Mouse (Mus musculus): ENCODE data around the gene Hecw2.

Hecw2 gene

DNA sequence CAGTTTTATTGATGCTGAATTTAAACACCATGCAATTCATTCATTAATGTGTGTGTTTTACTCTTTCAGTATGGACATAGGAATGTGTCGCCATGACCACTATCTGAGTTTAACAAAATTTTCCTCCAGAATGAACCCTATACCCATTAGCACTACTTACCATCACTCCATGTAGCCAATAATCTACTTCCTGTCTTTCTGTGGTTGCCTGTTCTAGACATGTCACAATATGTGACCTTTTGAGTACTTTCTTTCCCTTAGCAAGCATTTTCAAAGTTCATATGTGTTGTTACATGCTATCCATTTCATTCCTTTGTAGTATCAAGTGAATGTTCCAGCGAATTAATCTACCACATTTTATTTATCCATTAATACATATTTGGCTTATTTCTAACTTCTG is 294.6 kb downstream of the Hecw2 start:
- in situ Hi-C loops (cut with MboI, MseI), result loop anchor here (25.0 kb wide), 1 partner anchor 188 kb away; the partner anchor contains the start of gene Dnah7a

DNA sequence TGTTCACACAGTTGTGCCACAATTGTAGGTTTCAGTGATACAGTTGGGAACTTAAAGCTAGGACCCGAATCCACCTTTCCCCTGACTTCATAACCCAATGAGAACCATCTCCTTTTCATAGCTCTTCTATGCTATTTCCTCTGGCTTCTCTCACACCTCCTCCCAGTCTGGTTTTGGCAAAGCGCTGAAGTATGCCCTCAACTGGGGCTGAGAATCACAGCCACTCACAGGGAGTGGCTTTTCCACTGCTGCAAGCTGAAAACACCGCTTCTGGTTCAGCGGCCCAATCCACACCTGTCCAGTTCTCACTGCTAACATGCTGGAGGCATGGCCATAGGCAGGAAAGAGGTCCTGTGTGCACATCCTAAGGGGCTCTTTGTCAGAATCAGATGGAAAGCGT is 300.7 kb downstream of the Hecw2 start:
- in situ Hi-C loops (cut with MboI, MseI), result no loop called here

DNA sequence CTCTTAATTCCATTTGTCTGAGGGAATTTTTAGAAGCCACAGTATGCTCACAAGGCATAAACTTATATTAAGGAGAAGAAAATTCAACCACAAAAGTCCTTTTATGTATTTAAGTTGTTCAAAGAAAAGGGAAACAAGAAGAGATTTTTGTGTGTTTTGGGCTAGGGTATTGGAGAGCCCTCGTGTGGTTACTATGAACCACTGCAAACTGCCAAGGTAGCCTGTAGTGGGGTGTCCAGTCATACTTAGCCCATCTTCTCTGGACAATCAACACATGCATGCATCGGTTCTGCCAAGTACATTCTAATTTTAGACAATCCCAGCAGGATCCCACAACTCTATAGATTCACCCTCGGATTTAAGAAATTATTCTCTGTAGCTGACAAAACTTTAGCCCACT is 304.6 kb downstream of the Hecw2 start:
- in situ Hi-C loops (cut with MboI, MseI), result no loop called here

DNA sequence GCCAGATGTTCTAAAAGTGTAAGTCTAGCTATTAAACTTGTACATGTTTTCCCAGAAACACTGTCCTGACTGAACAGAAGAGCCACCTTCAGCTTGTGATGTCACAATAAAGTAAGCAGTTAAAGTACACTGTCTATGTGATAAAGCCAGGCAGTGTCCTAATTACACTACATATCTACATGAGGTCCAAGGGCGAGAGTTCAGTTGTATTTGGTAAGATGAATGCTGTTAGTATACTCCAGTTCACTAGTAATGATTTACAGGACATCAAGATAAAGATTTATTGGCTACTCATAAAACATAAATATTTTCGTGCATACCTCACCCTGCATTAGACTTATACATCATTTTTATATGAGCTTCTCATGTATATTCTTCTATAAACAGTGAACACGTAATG is 305.2 kb downstream of the Hecw2 start:
- in situ Hi-C loops (cut with MboI, MseI), result no loop called here

DNA sequence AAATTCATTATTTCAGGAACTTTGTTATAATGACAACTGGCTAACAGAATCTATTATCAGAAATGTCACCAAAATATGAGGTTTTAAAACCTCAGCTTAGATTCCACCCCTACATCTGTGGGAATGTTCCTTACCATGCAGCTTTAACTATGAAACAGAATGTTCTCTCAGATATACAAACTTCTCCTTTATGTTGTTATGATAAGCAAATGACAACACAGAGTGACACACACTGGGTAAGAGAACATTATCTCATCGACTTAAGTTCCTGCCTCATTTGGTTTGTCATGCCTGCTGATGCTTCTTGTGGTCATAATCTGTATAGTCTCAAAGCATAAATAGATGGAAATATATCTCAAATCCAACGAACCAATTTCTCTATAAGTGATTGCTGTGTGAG is 312.5 kb downstream of the Hecw2 start:
- in situ Hi-C loops (cut with MboI, MseI), result no loop called here

DNA sequence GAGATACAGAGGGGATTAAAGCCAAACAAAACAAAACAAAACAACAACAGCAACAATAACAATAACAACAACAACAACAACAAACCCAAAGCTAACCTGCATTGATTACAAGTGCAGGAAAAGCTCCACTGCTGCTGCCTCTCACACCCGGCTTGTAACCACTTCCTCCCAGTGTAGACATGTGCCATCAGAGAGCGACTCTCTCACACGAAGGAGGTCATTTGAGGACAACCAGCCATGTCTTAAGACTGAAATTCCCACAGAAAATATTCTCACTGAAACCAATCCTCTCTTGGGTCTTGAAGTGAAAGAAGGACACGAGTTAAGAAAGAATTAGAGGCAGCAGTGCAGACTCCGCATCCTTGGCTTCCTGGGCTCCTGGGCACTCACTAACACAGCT is 319.0 kb downstream of the Hecw2 start:
- in situ Hi-C loops (cut with MboI, MseI), result no loop called here

DNA sequence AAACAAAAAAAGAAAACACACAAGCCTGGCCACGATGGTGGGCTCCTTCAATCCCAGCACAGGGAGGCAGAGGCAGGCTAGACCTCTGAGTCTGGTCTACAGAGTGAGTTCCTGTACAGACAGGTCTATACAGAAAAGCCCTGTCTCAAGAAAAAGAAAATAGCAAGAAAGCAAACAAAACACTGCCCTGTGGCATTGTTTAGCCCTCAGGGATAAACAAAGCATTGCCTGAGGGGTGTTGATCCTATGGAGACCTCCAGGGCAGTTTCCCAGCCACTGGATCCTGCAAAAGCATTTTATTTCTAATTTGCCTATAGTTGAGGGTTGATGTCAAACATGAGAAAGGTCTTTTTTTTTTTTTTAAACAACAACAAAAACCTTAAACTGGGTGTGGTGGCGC is 327.7 kb downstream of the Hecw2 start:
- in situ Hi-C loops (cut with MboI, MseI), result no loop called here

DNA sequence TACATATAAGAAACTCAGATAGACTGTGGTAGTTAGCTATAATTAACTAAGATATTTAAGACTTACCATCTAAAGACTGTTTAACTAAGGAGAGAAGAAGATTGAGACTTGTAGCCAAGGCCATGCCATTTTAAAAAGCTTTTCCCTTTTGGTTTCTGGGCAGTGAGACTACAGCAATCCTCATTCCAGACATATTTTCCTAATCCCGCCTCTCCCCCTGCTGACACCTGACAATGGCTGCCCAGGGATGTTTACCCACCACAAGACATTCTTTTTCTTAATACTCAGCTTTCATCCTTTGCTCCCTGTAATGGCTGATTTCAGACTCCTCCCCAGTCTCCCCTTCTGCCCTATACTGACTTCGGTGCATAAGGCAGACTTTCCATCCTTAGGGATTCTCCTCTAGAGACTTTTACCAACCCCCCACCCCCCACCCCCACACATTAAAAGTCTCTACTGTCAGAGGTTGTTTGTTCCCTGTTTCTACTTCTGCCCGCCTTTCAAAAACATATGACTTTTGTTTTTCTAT is 328.5 kb downstream of the Hecw2 start:
- in situ Hi-C loops (cut with MboI, MseI), result no loop called here

DNA sequence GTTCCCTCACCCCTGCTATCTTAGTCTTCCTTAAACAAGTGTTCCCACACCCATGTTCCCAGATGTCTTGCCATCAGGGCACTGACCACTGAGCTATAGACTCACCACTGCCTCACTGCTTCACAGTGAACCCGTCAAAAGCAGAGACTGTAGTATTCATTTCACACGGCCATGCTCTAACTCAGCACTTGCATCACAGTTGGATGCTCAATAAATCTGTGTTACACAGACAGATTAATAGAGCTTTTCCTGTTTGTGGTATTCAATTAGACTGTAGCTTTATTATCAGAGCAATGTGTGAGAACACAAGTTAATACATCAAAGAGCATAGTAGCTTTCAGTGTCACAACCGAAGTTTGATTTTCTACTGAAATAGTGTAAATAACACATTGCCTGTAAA is 330.9 kb downstream of the Hecw2 start:
- in situ Hi-C loops (cut with MboI, MseI), result no loop called here

DNA sequence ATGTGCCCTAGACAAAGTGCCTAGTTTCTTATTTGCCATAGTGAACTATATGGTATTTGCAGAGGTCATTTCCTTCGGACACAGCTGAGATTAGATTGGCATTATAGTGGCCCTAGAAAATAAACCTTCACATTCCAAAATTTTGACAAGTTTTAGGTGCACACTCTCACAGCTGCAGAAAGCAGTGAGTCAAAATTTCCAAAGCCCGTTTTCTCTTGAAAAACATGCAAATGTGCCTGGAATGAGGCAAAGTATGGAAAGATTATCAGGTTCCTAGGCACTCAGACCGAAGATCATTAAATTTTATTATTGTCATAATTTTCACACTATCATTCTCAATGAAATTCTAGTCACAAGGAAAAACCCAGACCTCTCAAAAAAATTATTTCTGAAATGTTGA is 334.4 kb downstream of the Hecw2 start:
- in situ Hi-C loops (cut with MboI, MseI), result no loop called here

DNA sequence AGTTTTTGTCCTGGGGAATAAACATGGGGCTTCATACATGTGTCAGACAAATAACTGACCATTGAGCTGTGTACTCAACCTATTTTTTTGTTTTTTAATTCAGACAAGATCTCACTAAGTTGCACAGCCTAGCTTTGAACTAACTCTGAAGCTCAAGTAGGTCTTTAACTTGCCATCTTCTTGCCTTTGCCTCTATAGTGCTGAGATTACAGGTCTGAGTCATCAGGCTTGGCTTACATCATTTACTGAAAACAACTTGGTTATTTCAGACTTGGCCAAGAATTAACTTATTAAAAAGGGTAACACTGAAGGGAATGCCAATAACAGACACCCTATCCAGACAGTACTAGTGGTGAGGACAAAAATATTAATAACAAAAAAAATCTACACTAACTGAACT is 335.8 kb downstream of the Hecw2 start:
- in situ Hi-C loops (cut with MboI, MseI), result no loop called here

DNA sequence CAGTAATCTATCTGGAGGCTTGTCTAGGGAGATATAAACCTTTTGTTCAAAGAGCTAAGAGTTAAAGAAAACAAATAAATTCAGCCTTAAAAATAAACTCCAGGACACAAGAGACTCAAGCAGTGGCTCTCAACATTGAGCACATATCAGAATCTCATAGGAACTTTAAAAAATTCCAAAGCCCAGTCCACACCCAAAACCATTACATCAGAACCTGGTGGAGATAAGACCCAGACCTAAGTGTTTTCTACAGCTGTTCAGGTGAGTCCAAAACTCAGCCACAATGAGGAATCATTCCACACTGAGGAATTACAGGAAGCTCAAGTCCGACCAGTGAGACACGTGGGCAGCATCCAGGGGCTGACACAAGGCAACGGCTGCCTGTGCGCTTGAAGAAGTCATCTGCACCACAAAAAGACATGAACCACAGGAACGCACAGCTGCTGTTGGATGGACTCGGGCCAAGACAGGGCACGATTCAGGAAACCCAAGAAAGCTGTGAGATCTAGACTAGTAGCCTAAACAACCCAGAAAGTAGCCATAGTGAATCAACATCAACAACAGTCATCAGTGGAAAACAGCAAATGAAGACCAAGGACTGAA is 338.4 kb downstream of the Hecw2 start:
- in situ Hi-C loops (cut with MboI, MseI), result no loop called here

DNA sequence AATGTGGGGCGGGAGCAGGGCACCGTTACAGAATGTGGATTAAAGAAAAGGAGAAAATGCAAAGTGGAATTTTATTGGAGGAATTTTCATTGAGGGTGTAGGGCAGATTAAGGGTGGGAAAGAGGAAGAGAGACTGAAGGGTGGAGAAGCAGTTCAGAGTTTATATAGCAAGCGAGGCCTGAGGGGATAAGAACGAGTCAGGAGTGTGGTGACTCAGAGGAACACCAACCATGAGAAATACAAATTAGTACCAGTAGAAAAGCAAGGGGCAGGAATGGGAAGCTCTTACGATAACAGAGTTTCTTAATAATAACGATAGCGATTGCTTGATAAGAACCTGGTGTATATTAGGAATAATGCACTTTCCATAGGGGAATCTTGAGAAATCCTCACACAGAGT is 339.2 kb downstream of the Hecw2 start:
- in situ Hi-C loops (cut with MboI, MseI), result no loop called here

DNA sequence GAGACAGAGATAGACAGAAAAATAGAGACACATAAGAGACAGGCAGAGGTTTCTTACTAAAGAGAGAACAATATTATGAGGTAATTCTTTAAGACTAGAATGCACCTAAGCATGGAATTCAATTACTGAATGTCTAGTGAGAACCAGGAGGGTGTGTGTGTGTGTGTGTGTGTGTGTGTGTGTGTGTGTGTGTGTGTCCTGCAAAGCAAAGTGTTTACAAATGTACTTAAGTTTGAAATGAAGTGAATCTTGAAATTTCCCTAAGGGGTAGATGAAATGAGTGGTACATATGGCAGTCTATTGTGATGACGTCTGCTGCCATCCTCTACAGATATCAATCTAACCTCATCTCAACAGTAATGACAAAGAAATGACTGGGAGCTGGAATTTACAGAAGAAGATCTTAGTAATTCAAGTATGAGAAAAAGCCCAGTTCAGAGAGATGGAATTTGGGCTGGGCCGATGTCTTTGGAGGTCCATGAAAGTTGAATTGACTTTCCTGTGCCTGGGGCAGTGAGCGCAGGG is 342.8 kb downstream of the Hecw2 start:
- in situ Hi-C loops (cut with MboI, MseI), result no loop called here

DNA sequence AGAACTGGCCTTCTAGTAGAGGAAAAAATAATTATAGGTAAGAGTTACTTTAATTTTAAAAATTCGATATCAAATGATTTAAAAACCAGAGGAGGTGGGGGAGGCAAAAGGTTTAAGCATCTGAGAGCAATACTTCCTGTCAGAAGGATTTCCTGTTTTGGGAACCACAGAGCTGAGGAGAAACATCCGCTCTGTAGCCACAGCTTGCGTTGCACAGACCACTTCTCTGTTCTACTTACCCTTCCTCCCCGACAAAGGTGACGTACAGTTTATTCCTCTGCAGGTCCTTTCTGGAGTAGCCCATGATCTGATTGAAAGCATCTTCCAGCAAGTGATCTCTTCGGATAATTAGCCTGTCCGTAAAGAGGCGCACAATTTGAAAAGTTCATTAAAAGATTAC is 343.6 kb downstream of the Hecw2 start:
- in situ Hi-C loops (cut with MboI, MseI), result no loop called here

DNA sequence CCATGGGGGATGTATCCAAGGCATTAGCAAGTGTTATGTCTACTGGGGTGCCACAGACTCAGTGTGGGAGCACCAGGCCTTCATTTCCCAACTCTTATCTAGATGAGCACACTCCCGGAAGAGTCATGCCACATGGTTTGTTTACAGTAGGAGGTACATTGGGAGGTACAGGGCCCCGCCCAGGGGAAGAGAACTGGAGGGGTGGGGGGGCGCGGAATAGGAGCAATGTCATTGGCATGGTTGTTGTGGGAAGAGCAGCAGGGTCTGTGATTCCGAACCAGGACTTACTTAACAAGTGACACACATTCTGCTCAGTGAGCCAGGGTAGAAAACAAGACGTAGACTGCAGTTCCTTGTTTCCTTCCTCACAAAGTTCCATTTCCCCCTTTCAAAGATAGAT is 344.1 kb downstream of the Hecw2 start:
- in situ Hi-C loops (cut with MboI, MseI), result no loop called here

DNA sequence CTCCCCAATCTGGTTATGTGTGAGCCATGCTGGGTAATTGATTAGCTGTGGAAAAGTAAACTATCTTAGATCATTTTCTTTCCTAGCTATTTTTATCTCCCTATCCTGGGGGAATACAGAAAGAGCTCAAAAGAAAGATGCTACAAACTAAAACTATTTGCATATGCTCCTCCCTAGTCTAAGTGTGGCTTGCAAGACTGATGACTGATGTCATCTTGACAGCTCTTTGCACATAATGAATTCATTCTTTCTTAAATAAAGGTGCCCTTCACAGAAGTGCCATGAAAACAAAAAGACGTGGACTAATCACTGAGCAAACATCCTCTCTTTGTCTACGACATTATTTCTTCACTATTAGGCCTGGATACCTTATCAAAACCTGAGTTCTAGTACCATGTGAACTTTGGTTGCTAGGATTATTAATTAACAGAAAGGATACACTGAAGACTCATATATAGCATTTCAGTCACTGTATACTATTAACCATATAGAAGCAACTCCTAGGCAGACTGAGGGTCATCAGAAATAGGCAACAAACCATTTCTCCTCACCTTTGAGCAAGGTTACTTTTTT is 348.2 kb downstream of the Hecw2 start:
- in situ Hi-C loops (cut with MboI, MseI), result loop anchor here (5.0 kb wide), 1 partner anchor 61 kb away; no protein-coding TSS in a partner anchor

DNA sequence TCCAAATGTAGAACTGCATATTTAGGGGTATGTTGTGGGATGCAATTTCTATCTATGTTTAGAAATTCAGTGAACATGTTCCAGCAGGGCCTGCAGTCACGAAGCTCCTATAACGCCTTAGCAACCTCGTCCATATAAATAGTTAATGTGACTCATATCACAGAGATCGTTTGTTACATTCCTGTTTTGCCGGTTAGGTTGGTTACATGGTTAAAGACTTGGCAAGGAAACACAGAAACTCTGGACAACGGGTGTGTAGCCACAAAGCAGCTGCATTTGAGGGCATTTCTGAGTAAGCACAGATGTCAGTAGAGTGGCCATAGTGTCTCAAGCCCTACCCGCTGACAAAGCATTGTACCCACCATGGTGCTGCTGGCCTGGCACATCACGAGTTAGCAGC is 349.1 kb downstream of the Hecw2 start:
- in situ Hi-C loops (cut with MboI, MseI), result loop anchor here (5.0 kb wide), 1 partner anchor 61 kb away; no protein-coding TSS in a partner anchor

DNA sequence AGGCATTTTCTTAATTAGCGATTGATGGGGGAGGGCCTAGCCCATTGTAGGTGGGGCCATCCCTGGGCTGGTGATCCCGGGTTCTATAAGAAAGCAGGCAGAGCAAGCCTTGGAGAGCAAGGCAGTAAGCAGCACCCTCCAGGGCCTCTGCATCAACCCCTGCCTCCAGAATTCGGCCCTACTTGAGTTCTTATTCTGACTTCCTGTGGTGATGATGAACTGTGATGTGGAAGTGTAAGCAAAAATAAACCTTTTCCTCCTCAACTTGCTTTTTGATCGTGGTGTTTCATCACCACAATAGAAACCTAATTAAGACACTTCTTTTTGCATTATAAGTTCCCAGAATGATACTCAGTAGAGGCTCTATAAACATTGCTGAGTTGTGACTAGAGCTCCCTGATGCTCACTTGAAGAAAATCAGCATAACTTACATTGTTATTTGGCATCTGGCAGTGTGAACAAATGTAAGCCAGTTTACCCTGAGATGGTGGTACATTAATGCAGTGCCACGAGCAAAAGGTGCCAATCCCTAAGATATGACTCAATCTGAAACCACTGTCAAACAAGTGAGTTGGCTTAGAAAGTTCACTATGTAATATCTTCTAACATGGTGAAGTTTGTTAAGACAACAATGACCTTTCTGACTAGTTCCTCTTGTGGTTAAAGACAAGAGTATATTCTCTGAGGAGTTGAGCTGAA is 349.9 kb downstream of the Hecw2 start:
- in situ Hi-C loops (cut with MboI, MseI), result loop anchor here (5.0 kb wide), 2 partner anchors 48 to 62 kb away; no protein-coding TSS in a partner anchor

DNA sequence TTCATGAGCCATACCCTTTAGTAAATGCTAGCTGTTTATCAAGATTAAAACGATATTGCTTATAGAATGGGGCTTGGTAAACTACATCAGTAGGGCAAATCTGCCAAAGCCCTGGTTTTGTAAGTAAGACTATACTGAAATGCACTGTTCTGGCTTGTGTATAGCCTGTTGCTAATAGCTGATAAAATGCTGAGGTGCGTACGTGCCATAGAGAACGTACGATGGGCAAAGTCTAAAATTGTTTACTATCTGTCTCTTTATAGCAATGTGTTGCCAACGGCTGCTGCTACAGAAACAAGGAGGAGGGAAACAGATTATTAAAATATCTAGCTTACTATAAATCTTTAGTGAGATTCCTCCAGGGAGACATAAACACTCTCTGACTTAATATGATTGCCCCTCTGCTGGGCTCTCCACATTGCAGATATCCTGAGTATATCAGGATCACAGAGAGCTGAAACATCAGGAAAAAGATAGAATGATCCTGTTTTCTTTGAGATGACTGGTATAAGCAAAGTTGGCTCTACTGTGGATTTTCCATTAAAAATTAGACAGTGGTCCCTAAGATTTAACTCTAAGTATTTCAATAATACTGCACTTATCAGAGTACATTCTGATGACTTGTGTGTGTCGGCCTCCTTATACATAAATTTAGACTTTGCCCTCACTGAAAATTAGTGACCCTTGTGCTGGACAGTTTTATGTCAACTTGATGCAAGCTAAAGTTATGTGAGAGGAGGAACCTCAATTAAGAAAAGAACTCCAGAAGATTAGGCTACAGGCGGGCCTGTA is 350.6 kb downstream of the Hecw2 start:
- in situ Hi-C loops (cut with MboI, MseI), result loop anchor here (5.0 kb wide), 1 partner anchor 47 kb away; no protein-coding TSS in a partner anchor

DNA sequence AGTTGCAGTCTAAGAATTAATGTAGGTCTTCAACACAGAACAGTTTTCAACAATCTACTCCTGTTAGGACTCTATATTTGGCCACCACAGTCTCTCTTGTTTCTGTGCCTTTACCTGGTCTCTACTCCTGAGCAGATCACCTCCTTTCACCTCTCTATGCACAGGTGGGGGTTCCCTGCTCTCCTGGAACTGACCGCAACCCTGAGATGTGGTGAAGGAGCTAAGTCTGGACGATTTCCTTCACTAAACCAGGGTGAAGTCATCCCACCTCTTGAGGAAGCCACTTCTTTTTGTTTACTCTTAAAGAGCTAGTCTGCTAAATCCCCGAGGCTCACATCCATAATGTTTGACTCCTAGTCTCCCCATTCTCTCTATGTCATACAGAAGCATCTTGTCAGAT is 351.9 kb downstream of the Hecw2 start:
- in situ Hi-C loops (cut with MboI, MseI), result loop anchor here (5.0 kb wide), 1 partner anchor 46 kb away; no protein-coding TSS in a partner anchor

DNA sequence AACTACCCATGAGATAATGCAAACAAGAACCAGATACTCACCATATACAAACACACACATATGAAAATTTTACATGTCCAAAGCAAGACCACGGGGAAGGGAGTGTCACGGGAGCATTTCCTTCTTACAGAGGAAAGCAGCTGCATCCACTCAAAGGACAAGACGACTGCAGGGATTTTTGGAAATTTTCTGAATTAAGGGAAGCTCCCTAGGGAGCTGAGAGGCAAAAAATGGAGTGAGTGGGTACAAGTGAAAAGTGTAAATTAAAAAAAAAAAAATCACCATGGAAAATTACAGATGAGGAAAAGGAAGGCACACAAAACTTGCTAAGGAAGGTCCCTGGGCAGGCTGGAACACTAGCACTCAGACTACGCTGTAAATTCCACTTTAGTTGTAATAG is 353.9 kb downstream of the Hecw2 start:
- in situ Hi-C loops (cut with MboI, MseI), result loop anchor here (5.0 kb wide), 1 partner anchor 44 kb away; no protein-coding TSS in a partner anchor
